Mouse (Mus musculus) kidney, adult 2 months (tissue): ENCODE measurements around the gene Trp53.

ENCODE experiments used
- CTCF ChIP-seq: fragments of 200-500 bp; conservative IDR thresholded peaks from 2 replicates; pipeline ENCODE4 v1.5.1; 2011; ENCODE audit warnings: low read depth, mild to moderate bottlenecking, control low read depth, low read length, moderate library complexity, mixed read lengths; ENCODE audit not compliant: insufficient read depth, insufficient read length
- POLR2A ChIP-seq: fragments of 200-500 bp; IDR thresholded peaks from one replicate; pipeline ENCODE4 v1.6.1; 2011; ENCODE audit warnings: low read depth, low read length, control low read depth

DNA sequence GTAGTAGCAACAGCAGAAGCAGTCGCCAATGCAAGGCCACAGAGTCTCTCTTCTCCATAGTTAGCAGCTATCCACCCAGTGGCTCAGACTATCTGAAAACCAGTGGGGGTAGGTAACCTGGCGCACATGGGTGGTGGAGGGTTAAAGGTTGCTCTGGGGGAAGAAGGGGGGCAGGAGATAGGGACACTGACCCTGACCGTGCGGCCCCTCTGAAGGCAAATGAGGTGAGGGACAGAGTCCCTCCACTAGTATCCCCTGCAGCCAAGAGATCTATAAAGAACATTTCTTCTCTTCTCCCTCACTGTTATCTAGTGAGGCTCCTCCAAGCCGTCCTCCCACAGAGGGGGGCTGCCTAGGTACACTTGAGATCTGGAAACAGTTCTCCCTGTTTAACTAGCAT, 37.6 kb downstream of the Trp53 start, which contains the start of gene Shbg:
- TF ChIP-seq CTCF (no peak), POLR2A (no peak)
